Mouse (Mus musculus) heart, postnatal 0 days (tissue): ENCODE measurements around the gene Alk.

ENCODE experiments used
- CTCF ChIP-seq: IDR thresholded peaks from 2 replicates; pipeline ENCODE4 v1.5.1; 2016; ENCODE audit warnings: antibody characterized with exemption, control low read depth, low read depth
- EP300 ChIP-seq: IDR thresholded peaks from 2 replicates; pipeline ENCODE4 v1.6.1; 2016; ENCODE audit warnings: antibody characterized with exemption, low read depth

DNA sequence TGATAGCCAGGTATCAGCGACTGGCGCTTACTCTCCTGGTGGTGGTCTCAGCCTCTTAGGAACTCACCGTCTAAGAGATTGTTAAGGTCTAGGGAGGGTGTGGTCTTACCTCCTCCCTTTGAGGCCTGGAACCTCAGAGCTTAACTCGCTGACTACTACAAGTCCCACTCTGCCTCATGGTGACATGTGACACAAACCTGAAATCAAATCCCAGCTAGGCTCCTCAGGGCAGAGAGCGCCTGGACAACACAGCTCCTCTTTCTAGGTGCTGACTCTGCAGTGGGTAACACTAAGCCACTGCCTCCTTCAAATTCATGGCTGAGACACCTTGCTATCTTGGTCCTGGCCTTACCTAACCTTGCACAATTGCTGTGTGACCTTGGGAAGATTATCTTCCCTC, 689.5 kb downstream of the Alk start:
- TF ChIP-seq CTCF: no peak
- no peak for TF ChIP-seq EP300
